Mouse (Mus musculus) brain, embryonic 14.5 days (tissue): ENCODE measurements around the gene D8Ertd738e.

Source experiments
- CTCF ChIP-seq: fragments of 200-500 bp; IDR thresholded peaks from 2 replicates; pipeline ENCODE4 v1.5.1; 2012; ENCODE audit warnings: inconsistent platforms, mild to moderate bottlenecking, moderate library complexity, borderline replicate concordance; ENCODE audit not compliant: insufficient read depth, insufficient read length; ENCODE audit errors: extremely low read depth
- POLR2A ChIP-seq: fragments of 200-500 bp; IDR thresholded peaks from 2 replicates; pipeline ENCODE4 v1.6.1; 2012; ENCODE audit warnings: mild to moderate bottlenecking, inconsistent platforms, borderline replicate concordance; ENCODE audit not compliant: poor library complexity, insufficient read depth, insufficient read length, severe bottlenecking; ENCODE audit errors: extremely low read depth

DNA sequence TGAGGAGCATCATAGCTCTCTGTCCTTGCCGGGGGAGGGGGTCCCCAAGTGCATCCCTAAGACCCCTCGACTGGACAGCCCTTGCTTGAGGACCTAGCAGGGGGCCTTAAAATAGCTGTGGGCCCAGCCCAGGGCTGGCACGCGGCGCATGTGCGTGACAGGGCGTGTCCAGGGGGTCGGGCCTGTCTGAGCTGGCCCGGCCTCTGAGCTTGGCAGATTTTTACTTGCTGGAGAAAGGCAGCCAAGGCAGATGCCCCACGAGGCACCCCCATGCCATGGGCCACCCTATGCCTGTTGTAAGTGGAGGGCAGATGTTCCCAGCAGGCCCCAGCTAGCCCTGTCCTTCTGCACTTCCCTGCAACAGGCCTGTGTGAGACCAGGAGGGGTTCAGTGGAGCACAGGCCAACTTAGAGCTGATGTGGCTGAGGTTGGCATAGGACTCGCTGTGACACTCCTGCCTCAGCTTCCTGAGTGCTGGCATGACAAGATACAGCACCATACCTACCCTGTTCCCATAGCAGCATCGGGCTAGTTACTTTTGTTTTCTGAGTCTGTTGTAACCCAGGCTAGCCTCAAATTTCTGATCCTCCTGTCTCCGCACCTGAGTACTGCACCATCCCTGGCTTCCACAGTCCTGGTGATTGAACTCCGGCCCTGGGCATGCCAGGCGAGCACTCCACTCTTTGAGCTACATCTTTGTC is 47.8 kb downstream of the D8Ertd738e start:
- no peak for TF ChIP-seq POLR2A
- TF ChIP-seq CTCF = no peak
